Mouse (Mus musculus) MN1 (cell line): Measurements from ENCODE around the gene Wbp4.
A peak's percentile ranks its signal among the peaks of the same experiment; 100 is the strongest.
"Not testable (repeated sequence)": the region's sequence is repeated elsewhere in the genome, so short reads cannot be mapped to it uniquely, and the experiment has no call there.

Source experiments
- DNase-seq: peaks from one replicate; pipeline ENCODE4 v3.0.0-alpha.2; 2016; ENCODE audit warnings: low spot score

Wbp4 gene

DNA sequence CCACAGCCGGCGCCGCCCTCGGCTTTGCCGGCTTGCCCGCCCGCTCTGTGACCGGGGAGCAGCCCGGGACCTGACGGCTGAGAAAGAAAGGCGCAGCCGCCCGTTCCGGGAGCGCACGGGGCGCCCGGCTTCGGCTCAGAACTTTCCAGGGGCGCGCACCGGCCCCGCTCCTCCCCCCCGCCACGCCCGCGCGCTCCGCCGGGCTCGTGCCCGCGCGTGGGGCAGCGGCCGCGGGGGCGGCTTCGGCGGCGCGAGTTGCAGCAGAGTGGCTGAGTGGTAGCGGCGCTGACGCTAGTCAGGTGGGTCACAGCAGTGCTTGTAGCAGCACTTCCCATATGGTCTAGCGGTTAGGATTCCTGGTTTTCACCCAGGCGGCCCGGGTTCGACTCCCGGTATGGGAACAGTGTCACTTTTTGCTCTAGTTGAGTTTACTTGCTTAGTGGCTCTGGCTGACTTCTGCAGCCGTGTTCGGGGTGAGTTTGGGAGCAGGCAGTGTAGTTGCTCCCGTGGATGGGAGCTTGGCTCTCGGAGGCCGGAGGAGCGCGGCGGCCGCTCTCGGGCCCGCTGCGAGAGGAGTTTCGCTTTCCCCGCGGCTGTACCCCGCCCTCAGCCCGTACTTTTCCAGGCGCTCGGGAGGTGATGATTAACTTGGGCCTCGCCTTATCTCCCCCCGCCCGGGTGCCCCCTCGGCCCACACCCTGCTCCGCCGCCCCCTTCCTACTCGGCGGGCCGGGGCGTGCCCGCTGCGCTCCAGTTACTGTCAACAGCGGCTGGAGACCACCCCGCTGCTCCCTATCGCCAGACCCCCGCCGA lies at the start of gene Wbp4:
Wbp4 (minus strand) TSS at position 182 of the 813 bp plus-strand sequence.
- peak; percentile 91 for DNase-seq

GRCm38 (mm10) chr14:79530761-79531160 lies 49.4 kb upstream of the Wbp4 start:
- DNase-seq = no peak

DNA sequence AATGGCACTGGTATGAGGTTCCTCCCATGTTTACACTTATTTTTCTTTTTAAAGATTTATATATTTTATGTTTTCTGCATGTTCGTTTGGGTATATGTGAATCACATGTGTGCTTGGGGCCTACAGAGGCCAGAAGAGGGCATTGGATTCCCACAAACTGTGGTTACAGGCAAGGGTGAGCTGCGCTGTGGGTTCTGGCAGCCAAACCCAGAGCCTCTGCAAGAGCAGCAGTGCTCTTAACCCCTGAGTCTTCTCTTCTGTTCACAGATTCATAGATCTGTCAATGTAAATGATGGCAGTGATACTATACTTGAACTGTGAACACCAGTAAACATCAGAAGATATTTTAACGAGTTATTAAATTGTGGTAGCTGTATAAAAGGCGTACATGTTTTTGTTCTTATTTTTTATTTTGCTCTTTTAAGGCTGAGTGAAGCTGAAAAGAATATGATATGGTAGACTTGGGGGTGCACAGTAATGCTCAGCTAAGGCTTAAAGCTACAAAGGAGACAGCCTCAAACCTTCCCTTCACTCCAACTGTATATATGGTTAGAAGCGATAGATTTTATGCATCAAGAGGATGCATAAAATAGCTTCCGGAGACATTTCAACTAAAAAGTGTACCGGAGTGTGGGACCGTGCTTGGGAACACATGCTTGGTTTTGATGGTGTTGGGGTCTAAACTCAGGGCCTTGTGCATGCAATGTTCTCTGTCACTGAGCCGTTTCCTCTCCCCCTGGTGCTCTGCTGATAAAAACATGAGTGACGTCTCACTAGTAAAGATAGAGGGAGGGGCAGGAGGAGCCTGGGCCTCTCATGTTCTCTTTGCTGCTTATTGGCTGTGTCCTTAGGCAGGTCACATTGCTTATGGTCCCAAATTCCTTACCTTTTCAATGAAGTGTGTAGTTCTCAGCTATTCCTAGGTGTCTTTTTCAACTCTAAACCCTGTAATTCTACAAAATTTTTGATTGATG lies 48.5 kb upstream of the Wbp4 start:
- no peak for DNase-seq

DNA sequence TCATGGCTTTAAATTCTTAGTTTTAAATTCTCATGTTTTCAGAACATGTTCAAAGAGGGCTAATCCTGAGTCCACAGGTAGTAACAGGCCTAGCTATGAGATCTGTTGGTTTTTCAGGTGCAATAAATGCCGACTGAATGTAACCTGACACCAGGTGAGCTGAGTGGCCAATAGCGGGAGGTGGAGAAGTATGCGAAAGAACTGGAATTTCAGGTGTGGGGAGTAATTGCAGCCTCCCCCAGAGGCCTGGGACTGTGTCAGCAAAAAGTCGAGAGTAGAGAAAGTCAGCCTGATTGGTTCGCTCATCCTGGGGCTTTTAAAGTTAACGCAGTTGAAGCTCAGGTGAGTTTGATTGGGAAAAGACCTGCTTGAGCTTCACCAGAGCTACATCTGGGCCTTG lies 46.4 kb upstream of the Wbp4 start:
- no peak for DNase-seq

DNA sequence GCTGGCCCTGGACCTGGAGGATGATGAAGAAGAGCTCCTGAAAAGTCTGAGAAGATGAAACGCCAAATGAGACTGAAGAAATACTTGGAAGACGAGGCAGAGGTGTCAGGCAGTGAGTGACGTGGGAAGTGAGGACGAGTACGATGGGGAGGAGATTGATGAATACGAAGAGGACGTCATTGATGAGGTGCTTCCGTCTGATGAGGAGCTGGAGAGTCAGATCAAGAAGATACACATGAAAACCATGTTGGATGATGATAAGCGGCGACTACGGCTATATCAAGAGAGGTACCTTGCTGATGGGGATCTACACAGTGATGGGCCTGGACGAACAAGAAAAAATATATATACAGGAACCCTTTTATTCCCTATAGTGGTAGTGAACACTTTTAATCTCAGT lies 44.8 kb upstream of the Wbp4 start:
- not testable (repeated sequence) for DNase-seq

GRCm38 (mm10) chr14:79522387-79522786 lies 41.1 kb upstream of the Wbp4 start:
- DNase-seq = no peak

DNA sequence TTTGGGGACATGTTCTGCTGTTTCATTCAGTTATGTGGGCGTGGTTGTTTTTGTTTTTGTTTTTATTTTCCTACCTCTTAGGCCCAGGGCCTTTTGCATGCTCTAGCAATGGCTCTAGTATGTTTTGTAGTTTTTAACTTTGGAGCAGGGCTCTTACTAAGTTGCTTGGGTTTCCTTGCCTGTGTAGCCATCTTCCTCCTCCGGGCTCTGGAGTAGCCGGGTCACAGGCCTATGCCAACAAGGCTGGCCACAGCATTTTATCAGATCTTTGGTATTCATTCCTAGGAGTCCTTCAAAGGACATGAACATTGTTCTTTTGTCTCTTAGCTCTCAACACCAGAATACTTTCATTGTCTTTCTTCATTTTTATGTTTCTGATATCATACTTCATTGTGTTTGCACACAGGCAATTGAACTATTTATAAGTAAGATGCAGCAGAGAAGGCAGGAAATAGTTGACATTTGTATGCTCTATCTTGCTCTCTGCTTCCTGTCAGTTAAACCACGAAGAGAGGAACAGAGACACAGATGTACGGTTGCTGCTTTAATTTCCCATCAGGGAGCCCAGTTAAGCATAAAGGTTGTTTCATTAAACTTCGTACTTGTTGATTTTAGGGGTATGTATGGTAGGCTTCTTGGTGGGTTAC lies 40.3 kb upstream of the Wbp4 start:
- DNase-seq = no peak

- no peak for DNase-seq
These were observed 39.7 kb upstream of the Wbp4 start for GRCm38 (mm10) chr14:79521056-79521455.

DNA sequence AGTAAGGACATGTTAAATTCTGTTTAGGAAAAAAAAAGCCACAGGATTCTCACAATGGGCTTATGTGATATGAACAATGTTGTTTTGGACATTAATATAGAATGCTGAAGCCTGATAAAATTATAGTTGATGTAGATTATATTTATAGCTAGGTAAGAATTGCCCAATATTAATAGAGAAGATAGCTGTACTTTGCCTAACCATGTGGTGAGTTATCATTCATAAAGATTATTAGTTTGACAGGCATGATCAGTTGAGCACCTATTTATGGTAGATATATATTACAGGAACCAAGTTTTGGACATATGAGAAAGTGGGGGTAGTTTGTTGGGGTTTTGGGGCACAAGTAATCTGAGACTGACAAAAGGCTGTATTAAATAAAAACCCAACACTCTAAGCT lies 39.3 kb upstream of the Wbp4 start:
- no peak for DNase-seq

- DNase-seq = no peak
These were observed 38.3 kb upstream of the Wbp4 start for GRCm38 (mm10) chr14:79519663-79519975.

DNA sequence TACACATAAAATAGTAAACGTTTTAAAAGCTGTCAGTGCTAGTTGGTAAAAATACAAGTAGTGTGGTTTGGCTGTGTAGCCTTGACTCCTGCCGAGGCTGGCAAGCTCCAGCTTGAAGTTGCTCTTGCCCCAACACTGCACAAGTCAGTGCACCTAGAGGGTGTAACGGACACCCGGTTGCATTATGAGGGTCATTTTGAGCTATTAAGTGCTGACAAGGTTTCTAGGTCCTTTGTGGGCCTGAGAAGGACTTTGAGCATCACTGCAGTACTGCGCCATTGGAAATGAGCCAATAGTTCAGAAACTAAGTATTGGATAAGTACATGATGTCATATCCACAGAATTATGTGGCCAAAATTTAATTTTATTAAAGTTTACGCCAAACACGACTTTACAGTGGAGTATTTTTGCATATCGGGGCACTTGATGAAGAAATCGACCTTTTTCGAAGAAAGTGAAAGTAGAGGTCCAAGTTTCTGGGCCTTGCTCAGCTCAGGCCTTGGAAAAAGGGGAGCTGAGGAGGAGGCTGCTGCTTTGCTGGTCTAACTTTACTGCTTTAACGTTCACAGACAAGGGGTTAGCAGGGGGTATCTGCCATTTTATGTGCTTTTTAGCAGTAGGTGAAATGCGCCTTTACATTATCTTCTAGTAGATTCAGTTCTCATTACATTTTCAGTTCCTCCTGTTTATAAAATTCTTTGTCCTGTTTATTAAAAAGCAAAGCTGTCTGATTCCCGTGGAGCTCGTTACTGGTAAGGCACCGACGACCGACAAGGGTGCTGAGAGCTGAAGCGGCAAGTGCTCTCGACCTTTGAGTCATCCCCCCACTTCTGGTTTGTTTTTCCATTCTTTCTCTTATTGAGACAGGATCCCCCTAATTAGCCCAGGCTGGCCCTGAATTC lies 37.7 kb upstream of the Wbp4 start:
- DNase-seq = no peak

DNA sequence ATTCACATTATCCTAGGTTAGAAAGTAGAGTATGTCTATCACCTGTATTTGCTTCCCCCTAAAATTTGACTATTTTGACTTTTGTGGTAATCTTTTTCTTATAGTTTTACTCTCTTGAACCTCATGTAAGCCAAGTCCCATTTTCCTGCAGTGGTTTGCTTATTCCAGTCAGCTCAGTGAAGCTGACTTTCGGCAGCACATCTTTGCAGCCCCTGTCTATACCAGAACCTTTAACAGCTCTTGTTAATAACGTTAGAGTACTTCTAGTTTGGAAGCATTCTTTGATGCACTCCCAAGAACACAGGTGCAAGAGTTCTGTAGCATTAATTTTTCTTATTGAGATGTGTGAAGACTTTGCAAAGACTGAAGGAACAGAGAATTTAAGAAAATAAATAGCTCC lies 36.8 kb upstream of the Wbp4 start:
- no peak for DNase-seq

DNA sequence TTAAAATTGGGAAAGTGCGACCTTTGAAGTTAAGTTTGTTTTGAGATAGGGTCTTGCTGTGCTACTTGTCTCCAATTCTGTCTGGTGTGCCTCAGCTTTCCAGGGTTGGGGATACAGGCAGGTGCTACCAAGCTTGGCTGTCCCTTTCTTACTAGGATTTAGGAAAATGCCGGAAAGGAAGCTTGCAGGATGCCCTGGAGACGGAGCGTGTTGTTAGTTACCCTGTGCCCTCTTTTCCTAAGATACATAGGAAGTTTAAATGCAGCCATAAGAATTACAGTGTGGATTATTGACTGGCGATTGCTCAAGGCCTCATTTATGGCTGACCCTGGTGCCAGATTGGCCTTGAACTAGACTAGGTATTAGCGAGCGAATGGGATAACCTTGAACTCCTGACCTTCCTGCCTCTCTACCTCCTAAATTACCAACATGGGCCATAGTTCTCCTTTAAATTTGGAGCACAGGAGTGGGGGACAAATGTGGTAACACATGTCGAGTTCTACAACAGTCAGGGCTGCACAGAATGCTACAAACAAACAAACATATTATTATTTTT lies 35.9 kb upstream of the Wbp4 start:
- DNase-seq = no peak

- no peak for DNase-seq
These were observed 35.4 kb upstream of the Wbp4 start for GRCm38 (mm10) chr14:79516751-79517150.

DNA sequence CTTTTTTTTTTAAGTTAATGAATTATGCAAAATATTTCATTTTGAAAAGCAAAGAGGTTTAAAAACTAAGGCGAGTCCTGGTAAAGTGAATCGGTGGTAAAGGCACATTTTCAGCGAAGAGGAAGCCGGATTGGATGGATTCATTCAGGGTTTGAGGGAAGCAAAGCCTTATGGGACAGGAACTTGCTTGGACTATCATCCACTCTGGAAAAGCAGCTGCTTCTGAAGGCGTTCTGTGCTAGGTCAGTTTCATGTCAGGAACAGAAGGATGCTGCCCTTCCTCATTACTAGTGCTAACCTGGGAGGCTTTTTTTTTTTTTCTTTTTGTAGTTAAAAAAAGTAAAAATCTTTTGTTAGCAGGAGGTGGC lies 34.9 kb upstream of the Wbp4 start:
- DNase-seq = no peak

GRCm38 (mm10) chr14:79515511-79516242 lies 34.4 kb upstream of the Wbp4 start:
- no peak for DNase-seq

DNA sequence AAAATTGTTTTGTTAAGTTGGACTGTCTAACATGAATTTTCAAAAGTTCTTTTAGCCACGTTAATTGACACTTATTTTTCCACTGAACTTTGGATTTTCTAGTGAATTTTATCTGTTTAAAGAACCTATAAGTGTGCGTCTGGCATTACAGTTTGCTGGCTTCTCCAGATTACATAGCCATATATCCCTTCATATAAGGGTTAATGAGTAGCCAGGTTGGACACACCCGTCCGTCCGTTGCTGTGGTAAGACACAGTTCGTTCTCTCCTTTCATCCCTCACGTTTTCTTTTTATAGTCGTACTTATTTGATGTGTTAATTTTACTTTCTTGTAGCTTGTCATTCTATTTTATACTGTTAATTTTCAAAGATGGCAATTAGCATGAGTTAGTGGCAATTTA lies 33.8 kb upstream of the Wbp4 start:
- no peak for DNase-seq

DNA sequence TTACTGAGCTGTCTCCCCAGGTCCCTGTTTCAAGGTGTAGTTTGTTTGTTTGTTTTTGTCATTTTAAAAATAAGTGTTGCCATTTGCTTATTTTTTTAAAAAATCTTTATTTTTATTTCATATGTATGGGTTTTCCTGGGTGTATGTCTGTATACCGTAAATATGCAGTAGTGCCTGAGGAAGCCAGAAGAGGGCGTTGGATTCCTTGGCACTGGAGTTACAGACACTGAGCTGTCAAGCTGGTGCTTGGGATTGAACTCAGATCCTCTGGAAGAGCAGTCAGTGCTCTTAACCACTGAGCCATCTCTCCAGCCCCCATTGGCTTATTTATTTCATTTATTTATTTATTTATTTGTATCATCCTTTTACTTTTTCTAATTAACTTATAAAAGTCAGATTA lies 32.6 kb upstream of the Wbp4 start:
- no peak for DNase-seq

DNA sequence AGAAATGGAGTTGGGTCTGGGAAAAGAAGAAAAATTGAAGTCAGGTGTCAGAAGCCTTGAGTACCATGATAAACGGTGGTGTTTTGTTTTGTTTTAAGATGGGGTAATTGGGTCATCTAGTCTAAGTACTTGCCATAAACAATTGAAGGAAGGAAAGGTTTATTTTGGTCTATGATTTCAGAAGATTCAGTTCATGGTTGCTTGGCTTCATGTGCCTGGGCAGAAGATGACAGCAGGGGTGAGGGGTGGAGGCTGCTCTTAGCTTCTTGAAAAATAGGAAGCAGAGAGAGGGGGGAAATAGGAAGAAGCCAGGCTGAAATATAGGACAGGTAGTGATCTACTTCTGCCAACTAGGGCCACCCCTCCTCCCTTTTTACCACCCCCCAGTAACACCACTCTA lies 30.2 kb upstream of the Wbp4 start:
- DNase-seq = no peak

DNA sequence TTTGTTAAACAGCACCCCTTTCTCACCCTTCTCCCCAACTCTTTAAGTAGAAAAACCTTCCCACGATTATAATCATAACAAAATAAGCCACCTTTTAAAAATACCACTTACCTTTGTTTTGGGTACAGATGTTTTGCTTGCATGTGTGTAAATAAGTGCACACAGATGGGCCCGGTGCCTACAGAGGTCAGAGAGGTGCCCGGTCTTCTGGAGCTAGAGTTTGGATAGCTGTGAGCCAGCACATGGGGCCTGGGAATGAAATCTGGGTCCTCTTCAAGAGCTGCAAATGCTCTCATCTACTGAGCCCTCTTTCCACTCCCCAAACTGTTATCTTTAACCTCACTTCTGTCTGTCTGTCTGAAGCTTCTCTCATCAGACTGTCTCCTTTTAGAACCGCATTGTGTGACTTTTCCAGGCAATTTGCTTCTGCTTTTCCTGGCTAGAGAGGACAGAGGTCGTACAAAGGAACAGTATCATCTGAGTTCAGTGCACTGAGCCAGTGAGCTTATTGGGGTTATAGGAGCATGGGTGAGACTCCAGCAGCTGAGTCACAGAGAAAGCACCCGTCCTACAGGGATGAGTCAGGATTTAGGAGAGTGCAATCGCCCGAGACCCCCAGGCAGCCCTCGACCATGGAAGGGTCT lies 27.5 kb upstream of the Wbp4 start:
- DNase-seq = no peak
